Mouse (Mus musculus): ENCODE results near the gene Gns.
A peak's percentile ranks its signal among the peaks of the same experiment; 100 is the strongest.

DNA sequence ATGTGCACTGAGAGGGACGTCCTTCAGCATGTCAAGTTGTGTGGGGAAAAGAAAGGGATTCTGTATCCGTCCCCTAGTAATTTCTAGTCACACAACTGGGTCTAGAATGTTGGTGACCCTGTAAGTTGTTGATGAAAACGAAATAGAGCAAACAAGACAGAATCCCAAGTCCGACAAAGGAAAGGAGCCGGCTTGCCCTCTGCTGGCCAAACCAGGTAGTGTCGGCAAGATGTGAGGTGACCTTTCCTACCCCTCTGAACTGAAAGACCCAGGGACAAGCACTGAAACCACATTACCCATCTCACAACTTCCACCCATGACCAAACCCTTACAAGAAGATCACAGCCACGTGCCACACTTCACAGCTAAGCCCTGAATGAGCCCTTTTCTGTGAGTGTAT is 34.0 kb upstream of the Gns start:
- no peak for TF ChIP-seq EP300 (IDR thresholded peaks at IDR 0.05; ENCODE audit: low read depth)
- peak; percentile 90 for TF ChIP-seq CTCF (IDR thresholded peaks at IDR 0.05; ENCODE audit: low read depth)

All from liver, embryonic 14.5 days (tissue).